Mouse (Mus musculus) lung, postnatal 0 days (tissue): Measurements from ENCODE around the gene Tcf15. TPM values are rescaled to one million over a fixed set of nuclear protein-coding genes. Genes with fewer than 3 reads are reported as not detected.

Experiments
- ATAC-seq: fragments of 200-750 bp; cut with Nextera tagmentation; 2 replicates; pipeline ENCODE4 v1.8.0; 2017; ENCODE audit warnings: moderate library complexity
- DNase-seq: peaks from one replicate; pipeline ENCODE4 v3.0.0-alpha.2; 2016; ENCODE audit warnings: low spot score
- H3K27ac ChIP-seq: fragments of 300-500 bp; sonication (generic); 2 replicates; pipeline ENCODE4 v1.5.1; 2014; ENCODE audit warnings: antibody characterized with exemption, mild to moderate bottlenecking, low read length, mixed read lengths
- H3K27me3 ChIP-seq: fragments of 300-500 bp; sonication (generic); replicated peaks from 2 replicates; pipeline ENCODE4 v1.6.1; 2014; ENCODE audit warnings: low read length, mixed read lengths; ENCODE audit not compliant: insufficient read depth
- H3K36me3 ChIP-seq: fragments of 300-500 bp; sonication (generic); 2 replicates; pipeline ENCODE4 v1.6.1; 2014; ENCODE audit warnings: low read length, mixed read lengths; ENCODE audit not compliant: insufficient read depth
- H3K4me1 ChIP-seq: fragments of 300-500 bp; sonication (generic); 2 replicates; pipeline ENCODE4 v1.6.1; 2014; ENCODE audit warnings: antibody characterized with exemption, low read depth, low read length, mixed read lengths; ENCODE audit not compliant: insufficient read depth
- H3K4me2 ChIP-seq: fragments of 300-500 bp; sonication (generic); replicated peaks from 2 replicates; pipeline ENCODE4 v1.6.1; 2014; ENCODE audit warnings: low read depth, mild to moderate bottlenecking, low read length, moderate library complexity, mixed read lengths
- H3K4me3 ChIP-seq: fragments of 300-500 bp; sonication (generic); 2 replicates; pipeline ENCODE4 v1.5.1; 2014; ENCODE audit warnings: low read depth, low read length
- H3K9ac ChIP-seq: fragments of 300-500 bp; sonication (generic); replicated peaks from 2 replicates; pipeline ENCODE4 v1.6.1; 2014; ENCODE audit warnings: low read depth, mild to moderate bottlenecking
- H3K9me3 ChIP-seq: fragments of 300-500 bp; sonication (generic); 2 replicates; pipeline ENCODE4 v1.6.1; 2016; ENCODE audit warnings: low read length, mixed read lengths
- CTCF ChIP-seq: IDR thresholded peaks from 2 replicates; pipeline ENCODE4 v1.5.1; 2016; ENCODE audit warnings: antibody characterized with exemption, mild to moderate bottlenecking
- EP300 ChIP-seq: IDR thresholded peaks from 2 replicates; pipeline ENCODE4 v1.6.1; 2016; ENCODE audit warnings: antibody characterized with exemption, mild to moderate bottlenecking, control low read depth
- WGBS: fragments of 180-500 bp; shearing (Covaris S2); extraction: QIAGEN DNeasy Blood & Tissue Kit; methylation state at CpG from one replicate; pipeline ENCODE4 v1.1.7; 2014; 5-methylcytosine and 5-hydroxymethylcytosine counted together
- polyA plus RNA-seq: library from polyadenylated mRNA; unstranded; fragments of >200 nt; fragmentation: Nextera tagmentation; extraction: Ambion mirVana; gene quantifications from 2 replicates; pipeline ENCODE4 v1.2.1, GENCODE M21; 2015

Tcf15 gene
- polyA plus RNA-seq, 1 experiment from 2014 or later: 2.0 TPM

- 92% methylated on average over 3 of the region's 3 CpGs for WGBS
- no peaks in the 10 kb centered on the region; the same call in 1 of the 2 replicates for H3K4me1 ChIP-seq
Observed at GRCm38 (mm10) chr2:152174861-152175260, 31.5 kb downstream of the Tcf15 start.

DNA sequence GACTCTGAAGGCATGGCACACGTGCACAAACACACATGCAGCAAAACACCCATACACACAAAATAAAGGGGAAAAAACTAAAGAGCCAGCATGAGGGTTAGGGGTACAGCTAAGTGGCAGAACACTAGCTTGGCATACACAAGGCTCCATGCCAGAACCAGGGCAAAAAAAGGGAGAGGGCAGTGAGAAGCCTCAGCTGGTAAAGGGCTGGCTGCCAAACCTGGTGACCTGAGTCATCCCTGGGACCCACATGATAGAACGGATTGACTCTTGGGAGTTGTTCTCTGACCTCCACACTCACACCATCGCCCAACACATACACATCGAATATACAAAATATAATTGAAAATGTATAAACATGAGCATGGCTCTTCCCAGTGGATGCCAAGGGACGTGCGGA lies 33.3 kb downstream of the Tcf15 start:
- H3K4me3 ChIP-seq: no peak overlapping the region
- TF ChIP-seq CTCF (no peak), EP300 (no peak)
- no peaks in the 10 kb centered on the region for H3K27me3 ChIP-seq
- no peak for DNase-seq
- H3K27ac ChIP-seq: no peak overlapping the region
- ATAC-seq: no peak
- no peak overlapping the region for H3K9ac ChIP-seq
- no peak overlapping the region for H3K4me2 ChIP-seq
- WGBS: 66% methylated on average over 6 of the region's 6 CpGs
- H3K36me3 ChIP-seq: no peaks in the 10 kb centered on the region
- no peaks in the 10 kb centered on the region for H3K9me3 ChIP-seq
- no peaks in the 10 kb centered on the region; the same call in 1 of the 2 replicates for H3K4me1 ChIP-seq

More at GRCm38 (mm10) chr2:152174861-152175260, 31.5 kb downstream of the Tcf15 start:
- H3K36me3 ChIP-seq: no peaks in the 10 kb centered on the region
- no peak overlapping the region for H3K4me2 ChIP-seq
- no peaks in the 10 kb centered on the region for H3K9me3 ChIP-seq
- no peak overlapping the region for H3K4me3 ChIP-seq
- TF ChIP-seq EP300 (no peak), CTCF (no peak)
- no peaks in the 10 kb centered on the region for H3K27me3 ChIP-seq
- no peak overlapping the region for H3K27ac ChIP-seq
- no peak overlapping the region for H3K9ac ChIP-seq
- ATAC-seq (no peak), DNase-seq (no peak)

GRCm38 (mm10) chr2:152177162-152177805 lies 33.9 kb downstream of the Tcf15 start:
- DNase-seq (peak; percentile 24), ATAC-seq (peak; percentile 45)
- 0 out of 2 replicates have a peak overlapping the region, but pooled peaks have one; percentile 14 for H3K4me2 ChIP-seq
- H3K9me3 ChIP-seq: no peaks in the 10 kb centered on the region
- H3K36me3 ChIP-seq: no peaks in the 10 kb centered on the region
- TF ChIP-seq EP300 (0 out of 2 replicates have a peak, but pooled peaks have one; percentile 41), CTCF (no peak)
- no peaks in the 10 kb centered on the region for H3K27me3 ChIP-seq
- H3K4me1 ChIP-seq: no peaks in the 10 kb centered on the region; the same call in 1 of the 2 replicates
- 18% methylated on average over 24 of the region's 24 CpGs for WGBS
- no peak overlapping the region for H3K4me3 ChIP-seq
- H3K9ac ChIP-seq: no peak overlapping the region
- no peak overlapping the region for H3K27ac ChIP-seq

GRCm38 (mm10) chr2:152177806-152178170 lies 34.4 kb downstream of the Tcf15 start:
- 82% methylated on average over 6 of the region's 6 CpGs for whole genome bisulfite sequencing
- Histone ChIP-seq H3K4me3 (no peak overlapping the region), H3K9ac (no peak overlapping the region), H3K4me1 (no peaks in the 10 kb centered on the region; the same call in 1 of the 2 replicates), H3K4me2 (no peak overlapping the region), H3K27ac (no peak overlapping the region), H3K36me3 (no peaks in the 10 kb centered on the region), H3K27me3 (no peaks in the 10 kb centered on the region), H3K9me3 (no peaks in the 10 kb centered on the region)
- TF ChIP-seq EP300 (no peak), CTCF (no peak)
- DNase-seq: no peak
- no peak for ATAC-seq

DNA sequence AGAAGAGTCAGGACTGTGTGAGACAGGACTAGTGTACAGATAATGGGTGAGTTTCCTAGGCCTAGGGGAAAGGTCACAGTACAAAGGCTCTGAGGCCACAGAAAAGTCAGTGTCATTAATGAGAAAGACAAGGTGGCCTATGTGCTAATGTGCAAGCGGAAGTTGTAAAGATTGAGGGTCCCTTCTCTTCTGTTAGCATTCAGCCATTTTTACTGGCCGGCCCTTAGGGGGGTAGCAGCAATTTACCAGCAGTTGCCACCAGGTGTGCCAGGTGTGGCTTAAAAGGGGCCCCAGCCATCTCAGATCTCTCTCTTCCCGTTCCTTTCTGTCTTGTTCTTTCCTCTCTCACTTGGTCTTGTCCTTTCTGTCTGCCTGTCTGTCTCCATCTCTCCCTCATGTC lies 35.0 kb downstream of the Tcf15 start:
- no peaks in the 10 kb centered on the region for H3K27me3 ChIP-seq
- H3K9me3 ChIP-seq: no peaks in the 10 kb centered on the region
- 82% methylated on average over 3 of the region's 3 CpGs for WGBS
- H3K9ac ChIP-seq: no peak overlapping the region
- no peak for ATAC-seq
- H3K36me3 ChIP-seq: no peaks in the 10 kb centered on the region
- H3K27ac ChIP-seq: no peak overlapping the region
- H3K4me2 ChIP-seq: no peak overlapping the region
- no peak overlapping the region for H3K4me3 ChIP-seq
- TF ChIP-seq EP300 (no peak), CTCF (no peak)
- no peaks in the 10 kb centered on the region; the same call in 1 of the 2 replicates for H3K4me1 ChIP-seq
- DNase-seq: no peak

GRCm38 (mm10) chr2:152179301-152179700 lies 35.9 kb downstream of the Tcf15 start:
- Histone ChIP-seq H3K9ac (no peak overlapping the region), H3K4me3 (no peak overlapping the region), H3K9me3 (no peaks in the 10 kb centered on the region), H3K36me3 (no peaks in the 10 kb centered on the region), H3K27ac (no peak overlapping the region), H3K27me3 (no peaks in the 10 kb centered on the region), H3K4me1 (no peaks in the 10 kb centered on the region; the same call in 1 of the 2 replicates), H3K4me2 (no peak overlapping the region)
- TF ChIP-seq CTCF (no peak), EP300 (no peak)
- ATAC-seq: no peak
- WGBS: 29% methylated on average over 2 of the region's 2 CpGs
- no peak for DNase-seq
